Mouse (Mus musculus) lung, embryonic 14.5 days (tissue): ENCODE results near the gene Mss51. TPM values are rescaled to one million over a fixed set of nuclear protein-coding genes. Genes with fewer than 3 reads are reported as not detected.

Experiments used
- ATAC-seq: fragments of 200-750 bp; cut with Nextera tagmentation; 2 replicates; pipeline ENCODE4 v1.8.0; 2017; ENCODE audit warnings: mild to moderate bottlenecking, moderate TSS enrichment, moderate library complexity; ENCODE audit not compliant: insufficient read depth
- DNase-seq: peaks from one replicate; pipeline ENCODE4 v3.0.0-alpha.2; 2015
- H3K27ac ChIP-seq: fragments of 300-500 bp; sonication (generic); 2 replicates; pipeline ENCODE4 v1.5.1; 2014; ENCODE audit warnings: low read depth, mild to moderate bottlenecking, moderate library complexity
- H3K27me3 ChIP-seq: fragments of 300-500 bp; sonication (generic); 2 replicates; pipeline ENCODE4 v1.6.1; 2014; ENCODE audit warnings: low read length, control low read depth; ENCODE audit not compliant: insufficient read depth
- H3K36me3 ChIP-seq: fragments of 300-500 bp; sonication (generic); 2 replicates; pipeline ENCODE4 v1.6.1; 2014; ENCODE audit warnings: control low read depth; ENCODE audit not compliant: insufficient read depth
- H3K4me1 ChIP-seq: fragments of 300-500 bp; sonication (generic); 2 replicates; pipeline ENCODE4 v1.6.1; 2014; ENCODE audit warnings: antibody characterized with exemption, control low read depth; ENCODE audit not compliant: insufficient read depth
- H3K4me2 ChIP-seq: fragments of 300-500 bp; sonication (generic); 2 replicates; pipeline ENCODE4 v1.6.1; 2014; ENCODE audit warnings: mild to moderate bottlenecking
- H3K4me3 ChIP-seq: fragments of 300-500 bp; sonication (generic); 2 replicates; pipeline ENCODE4 v1.5.1; 2014; ENCODE audit warnings: low read depth, low read length
- H3K9ac ChIP-seq: fragments of 300-500 bp; sonication (generic); 2 replicates; pipeline ENCODE4 v1.6.1; 2014
- H3K9me3 ChIP-seq: fragments of 300-500 bp; sonication (generic); 2 replicates; pipeline ENCODE4 v1.6.1; 2016; ENCODE audit warnings: low read depth, low read length, control low read depth
- CTCF ChIP-seq: IDR thresholded peaks from 2 replicates; pipeline ENCODE4 v1.5.1; 2016; ENCODE audit warnings: antibody characterized with exemption, low read depth
- WGBS: fragments of 180-500 bp; shearing (Covaris S2); extraction: QIAGEN DNeasy Blood & Tissue Kit; methylation state at CpG from one replicate; pipeline ENCODE4 v1.1.7; 2014; 5-methylcytosine and 5-hydroxymethylcytosine counted together
- polyA plus RNA-seq: library from polyadenylated mRNA; unstranded; fragments of >200 nt; fragmentation: Nextera tagmentation; extraction: Ambion mirVana; gene quantifications from 2 replicates; pipeline ENCODE4 v1.2.1, GENCODE M21; 2014

Gene Mss51
- polyA plus RNA-seq, 1 experiment from 2014 or later = 1.4 TPM

DNA sequence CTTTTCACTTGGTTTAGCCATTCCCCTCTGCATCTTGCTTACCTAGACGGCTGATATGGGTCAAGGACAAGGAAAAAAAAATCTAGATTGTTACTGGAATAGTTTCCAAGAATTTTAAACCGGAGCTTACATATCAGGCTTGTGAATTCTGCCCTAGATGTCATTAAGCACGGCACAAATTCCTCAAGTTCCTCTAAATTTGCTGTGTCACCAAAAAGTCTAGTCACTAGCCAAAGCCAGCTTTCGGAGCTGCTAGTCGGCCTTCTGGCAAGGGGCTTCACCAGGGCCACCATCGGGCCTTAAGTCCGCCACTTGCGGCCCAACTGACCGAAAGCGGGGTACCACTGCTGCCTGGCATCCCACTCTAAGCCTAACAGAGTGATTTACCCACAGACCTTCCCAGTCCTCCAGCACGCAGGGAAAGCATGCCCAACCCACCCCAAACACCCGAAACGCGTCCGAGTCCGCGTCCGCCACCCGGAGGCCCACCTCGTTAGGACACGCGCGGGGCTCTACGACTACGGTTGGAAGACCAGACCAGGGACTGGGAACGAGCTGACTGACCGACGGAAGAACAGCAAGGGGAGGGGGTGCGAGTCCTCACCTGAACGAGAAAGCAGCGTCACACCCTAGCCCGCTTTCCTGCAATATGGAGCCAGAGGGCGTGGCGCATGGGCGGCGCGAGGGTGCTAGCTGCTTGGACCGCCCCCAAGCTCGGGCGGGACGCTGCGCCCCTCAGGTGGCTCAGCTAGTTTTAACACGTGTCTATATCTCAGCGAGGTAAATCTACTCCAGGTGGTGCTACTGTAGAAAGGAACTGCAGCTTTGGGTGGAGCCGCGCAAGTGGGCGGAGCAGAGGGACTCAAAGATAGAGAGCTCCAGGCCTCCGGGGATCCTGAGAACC, 17.2 kb downstream of the Mss51 start, which contains the start of gene Anxa7:
TSS of gene Anxa7 (minus strand) at position 843 of the 904 bp plus-strand sequence.
- Histone ChIP-seq H3K4me3 (peak within 1 kb of the TSS; percentile 66), H3K36me3 (0 out of 2 replicates have a peak, but pooled peaks cover 11% of the 10 kb centered on the region), H3K27ac (peak within 1 kb of the TSS; percentile 10; the same call in 1 of the 2 replicates), H3K27me3 (no peaks in the 10 kb centered on the region), H3K9me3 (no peaks in the 10 kb centered on the region), H3K4me2 (peak within 1 kb of the TSS; percentile 64), H3K9ac (peak within 1 kb of the TSS; percentile 70), H3K4me1 (0 out of 2 replicates have a peak, but pooled peaks cover 5% of the 10 kb centered on the region)
- TF ChIP-seq CTCF = peak; percentile 43; the same call in 1 of the 2 replicates
- ATAC-seq (peak; percentile 90), DNase-seq (peak; percentile 90)
- under 1% methylated on average over 48 of the region's 48 CpGs for WGBS

DNA sequence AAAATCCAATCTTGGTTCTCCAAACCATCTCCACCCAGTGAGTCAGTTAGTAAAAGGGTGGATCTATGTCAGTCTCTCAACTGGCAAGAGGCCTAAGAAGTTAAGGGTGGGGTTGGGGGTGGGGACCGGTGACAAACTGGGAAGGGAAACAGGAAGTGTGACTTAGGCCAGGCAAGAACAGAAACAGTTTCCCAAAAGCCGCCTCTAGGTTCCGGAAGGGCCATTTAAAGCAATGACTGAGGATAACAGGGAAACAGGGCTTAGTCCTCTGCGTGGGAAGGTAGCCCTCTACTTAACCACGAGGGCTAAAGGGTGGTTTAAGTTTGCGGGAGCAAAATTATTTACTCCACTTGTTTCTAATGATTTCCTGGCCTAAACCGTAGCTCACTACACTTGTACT, 17.9 kb downstream of the Mss51 start:
- peak; percentile 56 for DNase-seq
- peak; percentile 36; the same call in 1 of the 2 replicates for ATAC-seq
- H3K9ac ChIP-seq = peak overlapping the region; percentile 70
- 0 out of 2 replicates have a peak, but pooled peaks cover 5% of the 10 kb centered on the region for H3K4me1 ChIP-seq
- H3K4me3 ChIP-seq = peak overlapping the region; percentile 66
- 17% methylated on average over 7 of the region's 7 CpGs for WGBS
- peak overlapping the region; percentile 64 for H3K4me2 ChIP-seq
- 0 out of 2 replicates have a peak overlapping the region, but pooled peaks have one; percentile 10 for H3K27ac ChIP-seq
- no peaks in the 10 kb centered on the region for H3K27me3 ChIP-seq
- no peak for TF ChIP-seq CTCF
- H3K9me3 ChIP-seq = no peaks in the 10 kb centered on the region
- 0 out of 2 replicates have a peak, but pooled peaks cover 4% of the 10 kb centered on the region for H3K36me3 ChIP-seq

GRCm38 (mm10) chr14:20478385-20478784, 18.3 kb downstream of the Mss51 start:
- Histone ChIP-seq H3K36me3 (no peaks in the 10 kb centered on the region), H3K9ac (peak overlapping the region; percentile 70), H3K4me2 (peak overlapping the region; percentile 64), H3K9me3 (no peaks in the 10 kb centered on the region), H3K27me3 (no peaks in the 10 kb centered on the region), H3K4me3 (peak overlapping the region; percentile 66), H3K4me1 (0 out of 2 replicates have a peak, but pooled peaks cover 5% of the 10 kb centered on the region), H3K27ac (0 out of 2 replicates have a peak overlapping the region, but pooled peaks have one; percentile 10)
- TF ChIP-seq CTCF = no peak
- ATAC-seq = no peak
- DNase-seq = peak; percentile 1
- 36% methylated on average over 3 of the region's 3 CpGs for WGBS

- no peak overlapping the region for H3K9ac ChIP-seq
- H3K27me3 ChIP-seq = no peaks in the 10 kb centered on the region
- ATAC-seq (no peak), DNase-seq (no peak)
- 0 out of 2 replicates have a peak, but pooled peaks cover 5% of the 10 kb centered on the region for H3K4me1 ChIP-seq
- H3K36me3 ChIP-seq = no peaks in the 10 kb centered on the region
- no peak overlapping the region for H3K27ac ChIP-seq
- H3K4me2 ChIP-seq = no peak overlapping the region
- WGBS = 64% methylated on average over 4 of the region's 4 CpGs
- no peak overlapping the region for H3K4me3 ChIP-seq
- H3K9me3 ChIP-seq = no peaks in the 10 kb centered on the region
- no peak for TF ChIP-seq CTCF
Observed at GRCm38 (mm10) chr14:20477261-20478025, 19.3 kb downstream of the Mss51 start.

GRCm38 (mm10) chr14:20460216-20460615, 36.5 kb downstream of the Mss51 start:
- no peak overlapping the region for H3K27ac ChIP-seq
- peaks cover 75% of the 10 kb centered on the region for H3K36me3 ChIP-seq
- no peak overlapping the region for H3K4me2 ChIP-seq
- TF ChIP-seq CTCF = no peak
- no peaks in the 10 kb centered on the region for H3K9me3 ChIP-seq
- H3K27me3 ChIP-seq = no peaks in the 10 kb centered on the region
- DNase-seq (no peak), ATAC-seq (no peak)
- 73% methylated on average over 14 of the region's 14 CpGs for WGBS
- no peak overlapping the region for H3K9ac ChIP-seq
- no peaks in the 10 kb centered on the region for H3K4me1 ChIP-seq
- H3K4me3 ChIP-seq = no peak overlapping the region

DNA sequence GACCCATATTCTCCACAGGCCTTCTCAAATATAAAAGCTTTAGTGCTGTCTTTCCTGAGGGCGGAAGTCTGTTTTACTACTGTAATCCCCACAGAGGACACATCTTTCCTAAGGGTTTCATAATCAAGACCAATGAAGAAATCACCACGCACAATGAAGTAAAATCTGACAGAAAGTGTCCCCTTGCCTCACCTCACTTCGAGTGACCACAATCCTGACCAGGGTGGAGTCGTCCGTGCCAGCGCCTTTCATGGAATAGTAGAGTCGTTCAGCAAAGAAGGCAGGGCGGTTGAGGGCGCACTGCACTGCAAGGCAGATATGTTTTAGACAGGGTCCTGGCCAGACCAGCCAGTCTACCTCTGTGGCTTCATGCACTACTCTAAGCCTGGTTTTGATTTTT, 38.3 kb downstream of the Mss51 start:
- Histone ChIP-seq H3K4me3 (no peak overlapping the region), H3K27ac (no peak overlapping the region), H3K9ac (no peak overlapping the region), H3K4me2 (no peak overlapping the region), H3K36me3 (peaks cover 60% of the 10 kb centered on the region), H3K4me1 (no peaks in the 10 kb centered on the region), H3K9me3 (no peaks in the 10 kb centered on the region), H3K27me3 (no peaks in the 10 kb centered on the region)
- ATAC-seq = no peak
- no peak for TF ChIP-seq CTCF
- 90% methylated on average over 9 of the region's 9 CpGs for WGBS
- no peak for DNase-seq

GRCm38 (mm10) chr14:20452929-20453328, 43.8 kb downstream of the Mss51 start:
- Histone ChIP-seq H3K27me3 (no peaks in the 10 kb centered on the region), H3K4me3 (no peak overlapping the region), H3K4me2 (no peak overlapping the region), H3K9ac (no peak overlapping the region), H3K4me1 (0 out of 2 replicates have a peak, but pooled peaks cover 3% of the 10 kb centered on the region), H3K36me3 (peaks cover 16% of the 10 kb centered on the region; the same call in 1 of the 2 replicates), H3K27ac (no peak overlapping the region), H3K9me3 (no peaks in the 10 kb centered on the region)
- WGBS = 86% methylated on average over 5 of the region's 5 CpGs
- DNase-seq = no peak
- ATAC-seq = no peak
- TF ChIP-seq CTCF = no peak
